In the genomic region with DNA sequence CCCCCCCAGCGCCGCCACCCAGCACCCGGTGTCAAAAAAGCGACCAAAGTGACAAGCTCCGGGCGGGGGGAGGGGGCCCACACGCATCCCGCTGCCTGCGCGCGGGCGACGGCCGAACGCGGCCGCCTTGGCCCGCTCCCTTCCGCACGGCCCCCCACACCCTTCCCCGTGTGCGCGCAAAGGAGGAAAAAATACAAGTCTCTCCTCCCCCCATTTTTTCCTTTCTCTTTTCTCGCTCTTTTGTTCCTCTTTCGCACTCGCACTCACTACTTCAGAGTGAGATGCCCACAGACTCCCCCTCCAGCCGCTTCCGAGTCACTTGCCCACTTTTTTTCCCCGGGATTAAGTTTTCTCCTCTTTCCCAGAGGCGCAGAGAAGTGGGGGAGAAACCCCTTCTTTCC, we compare ENCODE assay signal across 7 mouse cellular contexts. TPM values are rescaled to one million over a fixed set of nuclear protein-coding genes. Genes with fewer than 3 reads are reported as not detected.
A peak's percentile ranks its signal among the peaks of the same experiment; 100 is the strongest.
DNase-seq lines count a peak whose midpoint lies in the region; ATAC-seq lines count a peak whose summit lies in the region.

No protein-coding gene starts in this region.

- H3K27me3 ChIP-seq in lung, embryonic 15.5 days = no peaks in the 10 kb centered on the region
- H3K27me3 ChIP-seq in forebrain, embryonic 15.5 days = no peaks in the 10 kb centered on the region
- H3K27me3 ChIP-seq in liver, embryonic 13.5 days = peaks cover 36% of the 10 kb centered on the region
- no peaks in the 10 kb centered on the region for H3K27me3 ChIP-seq in stomach, embryonic 16.5 days (ENCODE audit: control insufficient read depth, insufficient read depth, low read length)

- no peaks in the 10 kb centered on the region for H3K9me3 ChIP-seq in lung, embryonic 15.5 days
- no peaks in the 10 kb centered on the region for H3K9me3 ChIP-seq in forebrain, embryonic 15.5 days
- H3K9me3 ChIP-seq in liver, embryonic 13.5 days (replicated peaks) = no peaks in the 10 kb centered on the region
- H3K9me3 ChIP-seq in stomach, embryonic 16.5 days (replicated peaks; ENCODE audit: control insufficient read depth, low read length) = no peaks in the 10 kb centered on the region

- no peaks in the 10 kb centered on the region for H3K36me3 ChIP-seq in lung, embryonic 15.5 days
- no peaks in the 10 kb centered on the region for H3K36me3 ChIP-seq in forebrain, embryonic 15.5 days
- H3K36me3 ChIP-seq in liver, embryonic 13.5 days = no peaks in the 10 kb centered on the region
- no peaks in the 10 kb centered on the region for H3K36me3 ChIP-seq in stomach, embryonic 16.5 days (ENCODE audit: control insufficient read depth, insufficient read depth, low read length)

- H3K4me1 ChIP-seq in lung, embryonic 15.5 days = peaks cover 24% of the 10 kb centered on the region; the same call in 1 of the 2 replicates
- H3K4me1 ChIP-seq in forebrain, embryonic 15.5 days = peaks cover 27% of the 10 kb centered on the region
- H3K4me1 ChIP-seq in liver, embryonic 13.5 days (replicated peaks) = peaks cover 11% of the 10 kb centered on the region
- peaks cover 7% of the 10 kb centered on the region for H3K4me1 ChIP-seq in stomach, embryonic 16.5 days (ENCODE audit: control insufficient read depth, insufficient read depth, low read length)

- WGBS in lung, embryonic 15.5 days = 3% methylated on average over 9 of the region's 30 CpGs
- 0% methylated on average over 19 of the region's 30 CpGs for WGBS in forebrain, embryonic 15.5 days
- 0% methylated on average over 24 of the region's 30 CpGs for WGBS in liver, embryonic 13.5 days (ENCODE audit: insufficient replicate concordance)
- under 1% methylated on average over 21 of the region's 30 CpGs for WGBS in stomach, embryonic 16.5 days

- H3K9ac ChIP-seq in lung, embryonic 15.5 days = peak overlapping the region; percentile 88
- peak overlapping the region; percentile 78 for H3K9ac ChIP-seq in forebrain, embryonic 15.5 days (replicated peaks)
- H3K9ac ChIP-seq in liver, embryonic 13.5 days = peak overlapping the region; percentile 72
- H3K9ac ChIP-seq in stomach, embryonic 16.5 days (ENCODE audit: low read length) = peak overlapping the region; percentile 93

- ATAC-seq in lung, embryonic 15.5 days (ENCODE audit: borderline replicate concordance, extremely low read depth, low FRiP score, low TSS enrichment) = peak; percentile 52; the same call in 1 of the 2 replicates
- peak; percentile 51 for ATAC-seq in forebrain, embryonic 15.5 days (replicated peaks)
- ATAC-seq in liver, embryonic 13.5 days (ENCODE audit: low read depth) = peak; percentile 27; the same call in 1 of the 2 replicates
- no peak; the same call in 1 of the 2 replicates for ATAC-seq in stomach, embryonic 16.5 days (ENCODE audit: insufficient read depth, low FRiP score)

- H3K27ac ChIP-seq in lung, embryonic 15.5 days = peak overlapping the region; percentile 93
- peak overlapping the region; percentile 95 for H3K27ac ChIP-seq in forebrain, embryonic 15.5 days (replicated peaks)
- H3K27ac ChIP-seq in liver, embryonic 13.5 days = peak overlapping the region; percentile 67; the same call in 1 of the 2 replicates
- H3K27ac ChIP-seq in stomach, embryonic 16.5 days (ENCODE audit: low read length) = peak overlapping the region; percentile 96

- no peak for DNase-seq in lung, adult 18-20 months
- DNase-seq in ZHBTc4 (ENCODE audit: low read depth, low spot score) = peak; percentile 43
- DNase-seq in liver, embryonic 13.5 days = no peak
- DNase-seq in frontal cortex, postnatal 36 days (ENCODE audit: low spot score in 2 of 2) = no peak

- H3K4me2 ChIP-seq in lung, embryonic 15.5 days = peak overlapping the region; percentile 87
- peak overlapping the region; percentile 99 for H3K4me2 ChIP-seq in forebrain, embryonic 15.5 days (replicated peaks)
- H3K4me2 ChIP-seq in liver, embryonic 13.5 days = peak overlapping the region; percentile 88
- peak overlapping the region; percentile 89 for H3K4me2 ChIP-seq in stomach, embryonic 16.5 days (ENCODE audit: low read depth, low read length)

- peak overlapping the region; percentile 76 for H3K4me3 ChIP-seq in lung, embryonic 15.5 days
- H3K4me3 ChIP-seq in forebrain, embryonic 15.5 days = peak overlapping the region; percentile 88
- peak overlapping the region; percentile 70 for H3K4me3 ChIP-seq in liver, embryonic 13.5 days (replicated peaks)
- H3K4me3 ChIP-seq in stomach, embryonic 16.5 days (replicated peaks; ENCODE audit: low read length) = peak overlapping the region; percentile 87

RNA-seq across cellular contexts. Expression of a gene that starts 0.4 kb away (rescaled TPM):
- 14.4 and 15.8 TPM in 2 replicates for polyA plus RNA-seq in lung, embryonic 15.5 days (2015; fragmentation: Nextera tagmentation; extraction: Ambion mirVana)
- polyA plus RNA-seq in forebrain, embryonic 15.5 days (2015; fragmentation: Nextera tagmentation; extraction: Ambion mirVana) = 24.9 and 26.6 TPM in 2 replicates
- polyA plus RNA-seq in liver, embryonic 13.5 days (2015; fragmentation: Nextera tagmentation; extraction: Ambion mirVana) = 1.7 and 2.5 TPM in 2 replicates
- polyA plus RNA-seq in stomach, embryonic 16.5 days (2015; fragmentation: Nextera tagmentation; extraction: Ambion mirVana) = 10.8 and 11.3 TPM in 2 replicates
